Mouse (Mus musculus) adrenal gland, adult (tissue): ENCODE results near the gene Armc7.
A peak's percentile ranks its signal among the peaks of the same experiment; 100 is the strongest.
"Not testable (repeated sequence)": the region's sequence is repeated elsewhere in the genome, so short reads cannot be mapped to it uniquely, and the experiment has no call there.

ENCODE experiments used
- DNase-seq, 2 experiments: peaks; one replicate each; pipeline ENCODE4 v3.0.0; 2022 to 2023; ENCODE audit warnings: low spot score in 1 of 2; ENCODE audit not compliant: inconsistent age in 2 of 2

Armc7 gene

DNA sequence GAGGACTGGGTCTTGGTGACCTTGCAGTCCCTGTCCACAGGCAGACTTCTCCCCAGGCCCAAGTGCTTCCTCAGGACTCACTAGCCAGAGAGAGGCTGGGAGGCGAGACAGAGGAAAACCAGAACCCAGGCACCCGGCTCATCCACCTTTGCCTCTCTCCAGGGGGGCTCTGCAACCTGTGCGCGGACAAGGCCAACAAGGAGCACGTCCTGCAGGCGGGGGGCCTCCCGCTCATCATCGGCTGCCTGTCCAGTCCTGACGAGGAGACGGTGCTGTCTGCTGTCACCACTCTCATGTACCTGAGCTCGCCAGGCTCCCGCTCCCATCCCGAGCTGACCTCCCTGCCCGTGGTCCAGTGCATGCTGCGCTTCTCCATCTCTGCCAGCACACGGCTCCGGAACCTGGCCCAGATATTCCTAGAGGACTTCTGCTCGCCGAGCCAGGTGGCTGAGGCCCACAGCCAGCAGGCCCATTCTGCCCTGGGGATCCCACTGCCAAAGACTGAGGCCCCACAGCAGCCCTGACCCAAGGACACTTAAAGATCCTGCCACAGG lies 13.2 kb downstream of the Armc7 start:
- DNase-seq = no peak

DNA sequence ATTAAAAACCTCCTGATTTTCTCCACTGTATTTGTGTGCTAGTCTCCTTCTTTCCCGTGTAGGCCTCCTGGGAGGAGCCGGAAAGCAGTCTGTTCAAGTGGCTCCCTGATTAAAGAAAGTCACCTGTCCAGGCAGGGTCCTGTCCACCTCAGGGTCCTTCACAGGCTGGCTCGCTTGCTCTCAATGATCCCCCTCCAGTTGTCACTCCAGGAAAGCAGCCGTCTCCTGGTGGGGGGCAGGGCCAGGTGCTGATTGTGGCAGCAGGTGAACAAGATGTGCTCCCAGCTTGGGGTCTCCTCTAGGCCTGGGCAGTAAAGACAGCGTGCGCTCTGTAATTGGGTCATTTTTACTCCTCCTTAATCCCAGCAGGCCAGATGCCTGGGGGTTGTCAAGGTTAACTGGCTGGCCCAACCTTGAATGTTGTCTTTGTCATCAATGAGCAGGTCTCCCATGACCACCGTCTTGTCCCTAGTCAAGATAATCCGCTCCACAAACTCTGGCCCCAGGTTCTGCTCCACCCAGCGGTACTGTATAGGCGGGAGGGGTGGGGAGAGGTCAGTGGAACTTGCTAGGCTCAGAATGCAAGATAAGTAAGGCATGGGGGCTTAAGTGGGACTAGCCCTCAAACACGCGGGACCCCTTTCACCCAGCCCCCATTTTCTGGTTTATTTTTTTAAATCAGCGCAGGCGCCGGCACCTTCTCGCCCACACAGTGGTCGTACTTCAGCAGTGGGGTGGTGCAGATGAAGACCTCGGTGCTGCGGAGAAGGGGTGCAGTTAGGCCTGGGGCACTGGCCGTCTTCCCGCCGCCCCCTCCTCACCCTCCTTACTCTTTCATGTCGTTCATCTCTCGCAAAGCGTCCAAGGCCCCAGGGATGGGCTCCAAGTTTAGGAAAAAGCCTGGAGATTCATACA lies 15.2 kb downstream of the Armc7 start:
- DNase-seq = peak; percentile 71 to 85

DNA sequence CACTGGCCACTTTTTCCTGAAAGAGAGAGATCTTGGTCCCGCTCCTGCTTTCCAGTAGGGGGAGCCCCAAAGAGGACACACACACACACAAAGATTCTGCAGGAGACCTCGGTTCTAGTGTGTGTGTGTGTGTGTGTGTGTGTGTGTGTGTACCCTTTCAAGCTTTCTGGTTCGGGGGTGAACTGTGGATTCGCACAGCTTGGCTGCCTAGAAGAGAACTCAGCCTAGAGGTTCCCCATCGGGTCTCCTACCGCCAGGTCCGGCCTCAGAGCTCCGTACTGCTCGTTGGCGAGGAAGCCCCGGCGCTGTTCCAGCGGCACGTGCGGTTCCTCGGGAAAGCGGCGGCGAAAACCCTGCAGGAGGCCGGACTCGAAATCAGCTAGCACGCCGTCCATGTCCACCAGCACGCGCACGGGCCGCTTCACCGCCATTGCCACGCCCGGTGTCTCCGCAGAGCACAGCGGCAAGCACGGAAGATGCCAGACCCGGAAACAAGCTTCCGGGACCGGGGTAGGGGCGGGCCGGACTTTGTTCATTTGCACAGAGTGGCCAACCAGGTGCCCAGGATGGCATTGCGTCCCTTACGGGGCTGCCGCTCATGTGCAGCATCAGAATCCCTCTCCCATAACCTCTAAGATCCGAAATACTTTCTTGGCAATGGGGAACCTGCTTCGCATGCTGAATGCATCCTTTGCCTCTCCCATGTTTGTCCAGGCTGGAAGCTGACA lies 16.1 kb downstream of the Armc7 start, which contains the start of gene Nt5c:
Gene Nt5c, minus strand, starts transcription at position 507 of the 728 bp plus-strand sequence.
- DNase-seq = peak; percentile 89 to 96

DNA sequence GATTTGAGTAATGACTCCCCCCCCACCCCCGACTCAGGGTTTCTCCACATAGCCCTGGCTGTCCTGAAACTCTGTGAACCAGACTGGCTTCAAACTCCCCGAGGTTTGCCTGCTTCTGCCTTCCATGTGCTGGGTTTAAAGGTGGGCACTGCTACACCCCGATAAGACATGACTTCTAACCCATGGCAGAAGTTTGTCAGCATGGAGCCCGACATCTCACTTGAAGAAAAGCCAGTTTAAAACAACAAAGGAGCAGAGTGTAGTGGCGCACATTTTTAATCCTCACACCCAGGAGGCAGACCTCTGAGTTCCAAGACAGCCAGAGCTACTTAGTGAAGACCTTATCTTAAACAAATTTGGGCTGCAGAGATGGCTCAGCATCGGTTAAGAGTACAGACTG lies 16.9 kb downstream of the Armc7 start:
- no peak for DNase-seq

DNA sequence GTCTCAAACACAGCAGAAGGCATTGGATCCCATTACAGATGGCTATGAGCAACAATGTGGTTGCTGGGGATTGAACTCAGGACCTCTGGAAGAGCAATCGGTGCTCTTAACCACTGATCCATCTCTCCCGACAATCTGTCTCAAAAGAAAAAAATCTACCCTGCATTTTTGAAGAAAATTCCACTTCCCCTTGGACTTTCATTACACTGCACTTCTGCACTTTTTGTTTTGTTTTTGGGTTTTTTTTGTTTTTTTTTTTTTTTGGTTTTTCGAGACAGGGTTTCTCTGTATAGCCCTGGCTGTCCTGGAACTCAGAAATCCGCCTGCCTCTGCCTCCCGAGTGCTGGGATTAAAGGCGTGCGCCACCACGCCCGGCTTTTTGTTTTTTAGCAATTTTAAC lies 21.1 kb downstream of the Armc7 start:
- not testable (repeated sequence) for DNase-seq

DNA sequence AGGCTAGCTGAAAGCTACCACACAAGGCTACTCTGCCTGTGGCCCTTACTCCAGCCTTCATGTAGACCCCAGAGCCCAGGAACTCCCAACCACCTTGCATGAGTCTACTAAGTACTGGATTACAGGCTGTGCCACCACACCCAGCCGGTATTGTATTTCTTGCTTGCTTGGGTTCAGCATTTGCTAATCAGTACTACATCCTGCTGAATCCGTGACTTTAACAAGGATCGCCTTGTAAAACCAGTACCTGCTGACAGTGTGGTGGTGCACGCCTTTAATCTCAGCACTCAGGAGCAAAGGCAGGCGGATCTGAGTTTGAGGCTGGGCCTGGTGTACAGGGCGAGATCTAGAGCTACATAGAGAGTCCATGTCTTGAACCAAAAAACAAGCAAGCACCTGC lies 27.2 kb downstream of the Armc7 start:
- DNase-seq = no peak

DNA sequence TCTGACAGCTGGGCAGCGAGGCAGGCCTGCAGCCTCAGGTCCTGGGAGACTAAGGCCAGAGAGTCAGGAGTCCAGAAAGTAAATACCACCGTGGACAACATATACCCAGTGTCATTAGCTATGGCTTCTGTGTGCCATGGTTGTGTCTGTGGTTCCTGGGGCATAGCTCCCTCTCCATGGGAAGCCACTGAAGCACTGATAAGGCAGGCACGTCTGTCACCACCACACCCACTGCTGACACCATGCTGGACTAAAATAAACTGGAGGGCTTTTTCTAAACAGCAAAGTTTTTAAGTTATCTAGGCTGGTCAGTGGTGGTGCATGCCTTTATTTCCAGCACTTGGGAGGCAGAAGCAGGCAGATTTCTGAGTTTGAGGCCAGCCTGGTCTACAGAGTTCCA lies 31.1 kb downstream of the Armc7 start:
- no peak for DNase-seq

DNA sequence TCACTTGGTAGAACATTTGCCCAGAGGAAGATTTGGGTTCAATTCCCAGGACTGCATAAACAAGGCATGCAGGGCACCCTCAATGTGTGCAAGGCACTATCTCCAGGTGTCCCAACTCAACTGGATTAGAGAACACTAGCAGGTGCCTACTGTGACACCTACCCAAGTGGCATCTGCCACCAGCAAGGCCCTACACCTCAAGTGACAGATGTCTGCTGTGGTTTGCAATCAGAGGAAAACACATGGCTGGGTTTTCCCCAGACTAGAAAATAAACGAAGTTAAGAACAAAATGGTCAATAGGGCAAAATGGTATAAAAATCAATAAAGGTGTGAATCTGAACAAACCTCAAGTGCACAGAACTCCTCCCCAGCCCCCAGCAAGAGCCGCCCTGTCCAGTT lies 32.6 kb downstream of the Armc7 start:
- no peak for DNase-seq

DNA sequence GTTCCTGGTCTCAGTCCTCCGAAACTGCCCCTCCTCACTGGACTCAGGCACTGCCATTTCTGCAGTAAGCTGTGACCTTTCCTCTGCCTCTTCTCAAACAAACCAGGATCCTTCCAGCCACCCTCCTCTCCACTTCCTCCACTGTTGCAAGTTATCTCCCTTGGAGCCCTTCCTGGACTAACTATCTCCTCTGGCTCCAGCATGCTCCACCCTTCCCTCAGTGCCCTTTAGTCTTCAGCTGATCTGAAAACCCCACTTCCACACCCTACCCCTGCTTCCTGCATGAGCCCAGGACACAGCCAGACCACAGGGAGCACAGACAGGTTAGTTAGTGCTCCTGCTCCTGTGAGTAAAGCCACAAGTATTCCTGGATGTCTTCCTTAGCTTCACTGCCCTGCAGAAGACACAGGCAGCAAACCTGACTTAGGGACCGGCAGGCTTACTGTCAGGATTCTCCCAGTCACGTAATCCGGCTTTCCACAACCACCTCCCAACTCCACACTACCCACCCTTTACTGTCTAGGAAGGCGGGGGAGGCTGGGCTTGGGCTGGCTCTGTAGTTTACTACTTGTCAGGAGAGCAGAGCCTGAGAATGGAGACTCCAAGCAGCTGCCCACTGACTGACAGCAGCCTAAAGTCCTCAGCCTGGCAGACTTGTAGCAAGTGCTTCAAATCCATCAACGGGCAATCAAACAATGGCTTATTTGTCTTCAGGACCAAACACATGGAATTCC lies 34.5 kb downstream of the Armc7 start:
- DNase-seq = no peak

DNA sequence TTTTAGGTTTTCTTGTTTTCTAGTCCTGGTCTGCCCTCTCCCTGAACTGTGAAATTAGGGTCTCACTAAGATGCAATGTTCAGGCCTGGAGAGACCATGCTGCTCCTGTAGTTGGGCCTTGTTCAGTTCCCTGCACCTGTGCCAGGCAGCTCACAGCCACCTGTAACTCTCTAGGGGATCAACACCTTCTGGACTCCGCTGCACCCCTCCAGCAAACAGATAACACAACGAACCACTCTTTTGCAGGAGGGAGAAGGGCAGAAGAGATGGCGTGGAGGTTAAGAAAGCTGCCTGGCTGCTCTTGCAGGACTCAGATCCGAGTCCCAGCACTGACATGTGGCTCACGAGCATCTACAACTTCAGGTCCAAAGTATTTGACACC lies 35.0 kb downstream of the Armc7 start:
- no peak for DNase-seq

DNA sequence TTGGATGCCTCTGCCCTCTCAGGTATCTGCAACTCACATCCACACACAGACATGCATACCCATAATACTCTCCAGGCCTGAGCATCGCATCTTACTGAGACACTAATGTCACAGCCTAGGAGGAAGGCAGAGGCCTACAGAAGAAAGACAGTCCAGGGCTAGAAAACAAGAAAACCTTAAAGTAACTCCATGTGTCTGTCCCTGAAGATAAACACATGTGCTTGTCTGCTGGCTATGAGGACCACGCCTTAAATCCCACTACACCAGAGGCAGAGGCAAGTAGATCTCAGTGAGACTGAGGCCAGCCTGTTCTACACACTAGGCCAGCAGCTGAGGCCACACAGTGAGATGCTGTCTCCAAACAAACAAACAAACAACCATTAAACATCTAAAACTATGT lies 35.7 kb downstream of the Armc7 start:
- DNase-seq = no peak

DNA sequence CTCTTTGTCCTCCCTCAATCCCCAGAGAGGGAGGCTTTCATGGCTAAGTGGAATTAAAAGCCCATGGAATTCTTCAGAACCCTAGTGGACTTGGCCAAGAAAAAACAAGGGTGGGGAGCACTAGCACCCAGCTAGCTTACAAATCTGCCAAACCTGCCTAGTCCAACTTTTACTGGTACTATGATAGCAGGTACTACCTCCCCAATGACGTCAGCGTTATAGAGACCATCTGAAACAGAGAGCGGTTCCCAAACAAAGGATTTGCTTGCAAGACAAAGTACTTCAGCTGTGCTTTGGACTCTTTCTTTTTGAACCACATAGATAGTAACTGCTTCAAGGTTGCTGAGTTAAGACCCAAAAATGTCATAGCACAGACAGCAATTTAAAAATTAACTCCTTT lies 36.5 kb downstream of the Armc7 start:
- DNase-seq = peak in 1 of 2 experiments; percentile 43

DNA sequence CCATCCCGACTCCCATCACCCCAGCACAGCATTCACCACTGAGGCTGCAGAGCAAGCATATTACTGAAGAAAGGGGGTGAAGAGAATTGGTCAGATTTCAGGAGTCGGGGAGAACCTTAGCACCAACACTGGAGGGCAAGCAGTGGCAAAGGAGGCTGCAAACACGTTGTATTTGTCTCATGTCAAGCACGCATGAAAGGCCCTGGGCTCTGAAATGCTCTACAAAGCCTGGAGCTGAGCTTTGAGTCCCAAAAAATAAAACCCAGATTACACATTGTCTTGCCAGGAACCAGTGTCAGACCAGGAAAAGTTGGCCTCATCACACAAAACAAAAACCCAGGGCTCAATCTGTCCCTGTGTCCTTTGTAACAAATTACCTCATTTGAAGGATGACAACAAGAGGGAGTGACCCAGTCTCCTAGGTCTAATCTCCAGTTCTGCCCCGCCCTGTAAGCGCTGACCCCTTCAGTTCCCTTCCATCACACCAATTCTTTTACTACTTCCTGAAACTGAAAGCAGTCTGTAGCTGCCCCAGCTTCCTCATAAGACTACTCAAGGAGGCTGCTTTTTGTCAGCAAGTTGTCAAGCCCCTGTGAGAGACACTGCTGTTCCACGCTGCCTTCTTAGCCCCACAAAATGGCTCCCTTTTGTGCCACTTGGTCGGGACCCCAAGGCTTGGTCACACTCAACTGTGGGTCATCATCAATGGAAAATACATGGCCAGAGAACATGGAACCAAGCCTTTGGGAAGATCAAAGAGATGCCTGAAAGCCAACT lies 37.1 kb downstream of the Armc7 start:
- DNase-seq = peak in 1 of 2 experiments; percentile 66

DNA sequence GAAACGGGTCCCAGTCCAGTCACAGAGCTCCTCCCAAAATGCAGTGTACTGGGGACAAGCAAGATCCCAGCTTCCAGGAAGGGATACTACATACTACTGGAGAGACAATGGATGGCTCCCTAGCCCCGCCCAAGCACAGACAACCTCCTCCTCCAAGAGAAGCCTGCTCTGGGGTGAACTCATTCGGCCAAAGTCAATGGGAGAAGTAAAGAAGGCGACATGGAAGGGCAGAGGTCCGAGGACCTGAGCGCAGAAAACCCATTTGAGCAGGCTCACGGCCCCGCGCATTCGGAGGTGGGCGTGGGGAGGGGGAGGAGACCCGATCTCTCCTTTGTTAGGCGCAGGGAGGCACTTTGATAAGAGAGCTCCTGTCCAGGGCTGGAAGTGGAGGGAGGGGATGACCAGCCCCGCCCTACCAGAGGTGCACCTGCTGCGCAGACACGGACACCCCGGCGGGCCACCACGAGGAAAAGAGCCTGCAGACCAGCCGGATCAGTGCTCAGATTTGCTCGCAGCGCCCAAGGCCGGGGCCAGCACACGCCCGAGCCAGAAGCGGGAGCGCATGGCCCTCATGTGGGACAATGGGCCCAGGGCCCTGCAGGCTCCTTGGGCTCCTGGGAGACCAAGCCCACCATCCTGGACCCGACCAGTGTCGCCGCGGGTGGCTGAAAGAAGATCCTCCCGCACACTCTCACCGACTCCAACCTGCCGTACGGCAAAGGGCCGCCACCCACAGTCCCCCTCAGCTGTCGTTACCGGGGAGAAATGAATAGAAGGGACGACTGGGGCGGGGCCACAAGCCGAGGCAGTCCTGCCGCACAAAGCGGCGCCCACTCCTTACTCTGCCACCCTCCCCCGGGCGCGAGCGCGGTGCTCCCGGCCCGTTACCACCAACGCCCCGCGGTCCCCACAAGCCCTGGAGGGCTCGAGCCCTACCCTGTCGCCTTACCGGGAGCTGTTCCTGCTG lies 38.1 kb downstream of the Armc7 start:
- DNase-seq = peak; percentile 65 to 80

DNA sequence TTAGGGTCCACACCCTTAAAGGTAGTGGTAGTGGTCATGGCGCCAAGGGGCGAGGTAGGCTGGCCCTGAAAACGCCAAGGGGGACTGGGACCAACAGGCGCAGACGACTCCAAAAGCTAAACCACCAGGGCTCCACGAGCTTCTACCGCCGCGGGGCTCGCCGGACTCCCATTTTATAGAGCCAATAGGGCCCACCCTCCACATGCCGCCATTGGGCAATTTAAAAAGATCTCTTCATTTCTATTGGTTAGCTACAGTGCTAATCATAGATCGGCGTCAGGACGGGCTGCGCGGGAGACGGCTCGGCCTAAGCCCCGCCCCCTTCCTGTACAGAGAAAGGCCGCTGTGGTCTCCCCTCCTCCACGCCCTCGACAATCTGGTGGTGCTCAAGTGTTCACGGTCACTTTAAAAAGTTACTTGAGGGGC lies 38.8 kb downstream of the Armc7 start, which contains the start of gene Jpt1:
Gene Jpt1, minus strand, starts transcription at position 150 of the 426 bp plus-strand sequence.
- peak; percentile 97 to 100 for DNase-seq

DNA sequence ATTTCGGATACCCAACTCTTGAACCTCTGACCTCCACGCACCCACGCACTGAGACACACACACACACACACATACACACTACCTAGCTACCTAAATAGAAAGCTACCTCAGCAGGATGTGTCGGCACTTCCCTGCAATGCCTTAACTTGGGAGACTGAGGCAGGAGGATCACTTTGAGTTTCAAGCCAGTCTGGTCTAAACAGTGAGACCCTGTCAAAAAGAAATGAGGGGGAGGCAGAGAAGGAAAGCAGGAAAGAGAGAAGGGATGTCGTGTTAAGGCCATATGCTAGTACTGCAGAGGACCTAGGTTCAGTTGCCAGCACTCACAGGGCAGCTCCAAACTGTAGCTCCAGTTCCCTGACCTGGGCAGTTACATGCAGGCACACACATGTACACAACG lies 39.6 kb downstream of the Armc7 start:
- no peak for DNase-seq

DNA sequence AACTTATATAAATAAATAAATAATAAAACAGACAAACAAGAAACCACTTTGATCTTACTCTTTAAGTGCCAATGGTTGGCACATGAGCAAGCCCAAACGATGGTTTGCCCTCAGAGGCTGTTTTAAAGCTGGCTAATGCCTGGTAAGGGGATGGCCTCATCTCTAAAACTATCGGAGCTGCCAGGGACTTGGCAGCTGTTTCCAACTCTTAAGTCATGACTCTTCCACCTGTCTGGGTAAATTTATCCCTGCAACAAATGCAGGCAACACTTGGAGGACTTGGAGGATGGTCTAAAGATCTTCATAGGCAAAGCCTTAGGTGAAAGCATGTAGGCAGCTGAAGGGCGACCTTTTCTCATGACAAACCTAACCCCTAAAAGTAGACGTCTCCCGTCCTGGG lies 41.5 kb downstream of the Armc7 start:
- no peak for DNase-seq

DNA sequence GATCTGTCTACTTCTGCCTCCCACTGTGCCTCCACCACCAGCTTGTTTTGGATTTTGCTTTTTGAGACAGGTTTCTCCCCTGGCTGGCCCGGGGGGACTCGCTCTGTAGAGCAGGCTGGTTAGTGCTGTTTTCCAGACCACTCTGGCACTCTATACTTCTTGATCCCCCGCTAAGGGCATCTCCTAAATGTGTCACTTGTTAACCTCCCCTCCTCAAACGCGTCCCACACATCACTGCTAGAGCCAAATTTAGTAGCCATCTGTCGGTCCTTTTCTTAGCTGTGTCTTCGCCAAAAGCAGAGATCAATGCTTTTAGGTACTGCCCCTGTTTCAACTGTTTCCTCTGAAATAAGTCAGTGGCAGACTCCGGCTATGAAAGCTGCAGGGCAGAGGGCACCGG lies 43.2 kb downstream of the Armc7 start:
- DNase-seq = no peak

DNA sequence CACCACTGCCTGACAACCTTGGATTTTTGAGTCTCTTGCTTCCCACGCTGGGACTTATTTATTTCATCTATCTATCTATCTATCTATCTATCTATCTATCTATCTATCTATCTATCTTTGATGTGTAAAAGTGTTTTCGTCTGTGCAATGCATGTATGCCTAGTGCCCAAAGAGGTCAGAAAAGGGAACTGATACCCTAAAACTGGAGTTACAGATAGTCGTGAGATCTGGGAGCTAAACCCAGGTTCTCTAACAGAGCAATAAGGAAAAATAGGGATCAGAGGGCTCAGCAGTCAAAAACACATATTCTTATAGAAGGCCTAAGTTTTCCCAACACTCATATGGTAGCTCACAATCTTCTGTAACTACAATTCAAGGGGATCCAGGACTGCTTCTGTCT lies 44.1 kb downstream of the Armc7 start:
- DNase-seq = no peak
